14 mouse cellular contexts compared by ENCODE assay signal in genomic region chr13:30764014-30764740, GRCm38 (mm10). TPM values are rescaled to one million over a fixed set of nuclear protein-coding genes. Genes with fewer than 3 reads are reported as not detected.
DNase-seq lines count a peak whose midpoint lies in the region; ATAC-seq and TF ChIP-seq lines count a peak whose summit lies in the region.
"Had no signal": no experiment of that assay in that cellular context is flagged by ENCODE, and none has a peak within 500 bp of the region (broad histone marks: within the 10 kb centered on the region; RNA-seq: fewer than 3 reads in every experiment).

No protein-coding gene starts in this region.

- TF ChIP-seq EP300 in heart, postnatal 0 days (IDR thresholded peaks at IDR 0.05; ENCODE audit: low read depth) = no peak

- no peaks in the 10 kb centered on the region for H3K4me1 ChIP-seq in heart, postnatal 0 days (ENCODE audit: control insufficient read depth, insufficient read depth)
- peaks cover 4% of the 10 kb centered on the region; the same call in 1 of the 2 replicates for H3K4me1 ChIP-seq in embryonic facial prominence, embryonic 10.5 days
- H3K4me1 ChIP-seq: neural tube, embryonic 15.5 days had no signal

- H3K27me3 ChIP-seq in heart, postnatal 0 days (ENCODE audit: control insufficient read depth, insufficient read depth, low read length) = no peaks in the 10 kb centered on the region
- H3K27me3 ChIP-seq in embryonic facial prominence, embryonic 10.5 days (replicated peaks; ENCODE audit: low read depth, poor library complexity, severe bottlenecking) = no peaks in the 10 kb centered on the region; the same call in 1 of the 2 replicates
- H3K27me3 ChIP-seq: neural tube, embryonic 15.5 days had no signal

- H3K4me3 ChIP-seq in gastrocnemius, adult 2 months = no peak overlapping the region
- H3K4me3 ChIP-seq in heart, postnatal 0 days (ENCODE audit: low read depth, low read length) = no peak overlapping the region
- H3K4me3 ChIP-seq in embryonic facial prominence, embryonic 10.5 days = no peak overlapping the region
- H3K4me3 ChIP-seq: neural tube, embryonic 15.5 days had no signal

- H3K4me2 ChIP-seq in heart, postnatal 0 days (ENCODE audit: low read depth, low read length) = no peak overlapping the region
- H3K4me2 ChIP-seq: neural tube, embryonic 15.5 days had no signal

- H3K9me3 ChIP-seq in heart, postnatal 0 days (replicated peaks; ENCODE audit: control insufficient read depth, low read length) = no peaks in the 10 kb centered on the region
- H3K9me3 ChIP-seq in embryonic facial prominence, embryonic 10.5 days = no peaks in the 10 kb centered on the region
- H3K9me3 ChIP-seq: neural tube, embryonic 15.5 days had no signal

- 61% methylated on average over 8 of the region's 8 CpGs for WGBS in heart, postnatal 0 days
- WGBS in embryonic facial prominence, embryonic 10.5 days = 80% methylated on average over 8 of the region's 8 CpGs

- peak; percentile 53 for DNase-seq in gastrocnemius, adult 2 months
- no peak for DNase-seq in gastrocnemius, postnatal 10 days
- DNase-seq in A20 (ENCODE audit: low read depth, low spot score) = peak; percentile 76
- no peak for DNase-seq in heart, postnatal 0 days (ENCODE audit: low spot score)
- DNase-seq in lung, postnatal 25 days (ENCODE audit: low spot score) = peak; percentile 69
- no peak for DNase-seq in left cerebral cortex, adult 18-20 months (ENCODE audit: low spot score in 2 of 2)
- DNase-seq in embryonic facial prominence, embryonic 10.5 days (ENCODE audit: low spot score) = no peak
- DNase-seq in c-Kit-positive CD71-positive TER-119-positive erythroid progenitor cells, embryonic 14.5 days (ENCODE audit: low spot score) = no peak
- DNase-seq: cerebellum, adult 9-10 months; kidney, postnatal 36 days; right cerebral cortex, adult 18-20 months had no signal

- ATAC-seq in heart, postnatal 0 days (ENCODE audit: insufficient read depth, low read depth) = peak; percentile 27; the same call in 1 of the 2 replicates
- ATAC-seq: inflammation-experienced regulatory T-cells, adult 6 months had no signal

- no peak for TF ChIP-seq CTCF in gastrocnemius, adult 2 months (IDR thresholded peaks at IDR 0.05)
- no peak for TF ChIP-seq CTCF in heart, postnatal 0 days (IDR thresholded peaks at IDR 0.05; ENCODE audit: low read depth)

- intact Hi-C loops in gastrocnemius, adult 2 months (cut with DNase I) = no loop called here

- H3K27ac ChIP-seq in gastrocnemius, adult 2 months = no peak overlapping the region
- no peak overlapping the region for H3K27ac ChIP-seq in heart, postnatal 0 days (ENCODE audit: low read depth)
- H3K27ac ChIP-seq in embryonic facial prominence, embryonic 10.5 days (replicated peaks) = no peak overlapping the region
- H3K27ac ChIP-seq: neural tube, embryonic 15.5 days had no signal

- no peaks in the 10 kb centered on the region for H3K36me3 ChIP-seq in heart, postnatal 0 days (replicated peaks; ENCODE audit: control insufficient read depth, insufficient read depth, low read length)
- no peaks in the 10 kb centered on the region for H3K36me3 ChIP-seq in embryonic facial prominence, embryonic 10.5 days (replicated peaks)
- H3K36me3 ChIP-seq: neural tube, embryonic 15.5 days had no signal

- H3K9ac ChIP-seq in heart, postnatal 0 days (replicated peaks; ENCODE audit: low read depth, low read length) = no peak overlapping the region
- H3K9ac ChIP-seq: neural tube, embryonic 15.5 days had no signal

RNA-seq across cellular contexts. Expression of gene Irf4, which starts 15.2 kb away (rescaled TPM):
- total RNA-seq in gastrocnemius, adult 2 months (2021) = 1 to 10 TPM in 1 of 2 experiments, under 1 TPM in 1; 0.64 to 2.5 TPM
- total RNA-seq in gastrocnemius, postnatal 10 days (2021) = 1 to 10 TPM; 1.8 to 2.7 TPM
- total RNA-seq in heart, postnatal 0 days (2014; rRNA removed; ENCODE audit: low replicate concordance) = not detected in 2 replicates
- 0.03 and 0.04 TPM in 2 replicates for polyA plus RNA-seq in heart, postnatal 0 days (2015; fragmentation: Nextera tagmentation; extraction: Ambion mirVana)
- under 1 TPM; 0.26 TPM for total RNA-seq in left cerebral cortex, adult 18-20 months (2021)
- polyA plus RNA-seq in embryonic facial prominence, embryonic 10.5 days (2016; fragmentation: Nextera tagmentation; extraction: Ambion mirVana) = 0.03 and 0.06 TPM in 2 replicates
- polyA plus RNA-seq: embryonic facial prominence, embryonic 11.5 days had no signal

Comparison
In these comparisons a context has a peak if more than half of its experiments do, and no peak if none do; other contexts are left out.
1. DNase-seq: peak in gastrocnemius, adult 2 months (single experiment), A20 (single experiment) and lung, postnatal 25 days (single experiment); none in gastrocnemius, postnatal 10 days (single experiment), heart, postnatal 0 days (single experiment), left cerebral cortex, adult 18-20 months (0 of 2), embryonic facial prominence, embryonic 10.5 days (single experiment) and c-Kit-positive CD71-positive TER-119-positive erythroid progenitor cells, embryonic 14.5 days (single experiment).